Comparison of ENCODE assay signal across 9 mouse cellular contexts in the genomic region with DNA sequence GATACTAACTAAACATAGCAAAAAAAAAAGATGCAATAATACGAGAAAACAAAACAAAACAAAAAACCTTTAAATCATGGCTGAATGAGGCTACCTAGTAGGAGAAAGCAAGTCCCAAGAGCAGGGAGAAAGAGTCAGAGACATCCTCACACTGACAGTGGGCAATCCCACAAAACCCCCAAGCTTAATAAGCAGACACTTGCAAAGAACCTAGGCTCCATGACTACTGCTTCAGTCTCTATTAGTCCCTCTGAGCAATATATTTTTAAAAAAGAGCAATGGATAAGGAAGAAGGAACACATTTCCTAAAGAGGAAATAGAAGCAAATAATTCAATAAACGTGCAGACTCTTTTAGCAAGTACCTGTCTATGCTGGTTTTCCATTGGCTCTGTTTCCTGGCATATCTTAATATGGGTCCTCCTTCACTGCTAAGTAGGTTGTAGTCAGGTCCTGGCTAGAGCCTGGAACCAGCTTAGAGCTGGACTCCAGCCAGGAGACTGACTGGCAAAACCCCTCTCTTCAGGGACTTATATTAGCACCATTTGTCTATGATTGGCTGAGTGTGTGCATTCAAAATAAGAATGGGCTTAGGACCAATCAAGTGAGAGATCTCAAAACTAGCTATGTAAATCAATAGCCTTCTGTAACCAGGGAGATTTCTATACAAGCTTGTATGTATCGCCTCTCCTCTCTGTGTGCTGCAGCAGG.
DNase-seq lines count a peak whose midpoint lies in the region; ATAC-seq and TF ChIP-seq lines count a peak whose summit lies in the region.
"Had no signal": no experiment of that assay in that cellular context is flagged by ENCODE, and none has a peak within 500 bp of the region (broad histone marks: within the 10 kb centered on the region; RNA-seq: fewer than 3 reads in every experiment).

No protein-coding gene starts in this region.

- no peaks in the 10 kb centered on the region for H3K4me1 ChIP-seq in midbrain, embryonic 14.5 days (ENCODE audit: control insufficient read depth, insufficient read depth, low read length)

- H3K36me3 ChIP-seq in midbrain, embryonic 14.5 days (ENCODE audit: control insufficient read depth, insufficient read depth, low read length), result no peaks in the 10 kb centered on the region

- H3K4me2 ChIP-seq in midbrain, embryonic 14.5 days (ENCODE audit: low read length), result 0 out of 2 replicates have a peak overlapping the region, but pooled peaks have one; percentile 3

- H3K9me3 ChIP-seq in midbrain, embryonic 14.5 days (ENCODE audit: control insufficient read depth, low read length), result 0 out of 2 replicates have a peak, but pooled peaks cover 4% of the 10 kb centered on the region

- peak; percentile 92 for ATAC-seq in midbrain, embryonic 14.5 days (ENCODE audit: low FRiP score, low TSS enrichment)
- ATAC-seq: intestine, postnatal 0 days had no signal

- peak; percentile 93 for DNase-seq in brain, embryonic 14.5 days (ENCODE audit: low read depth)
- peak; percentile 7 to 41 for DNase-seq in cerebellum, postnatal 25 days
- peak; percentile 5 to 30 for DNase-seq in layer of hippocampus, adult 18-20 months (ENCODE audit: low spot score in 2 of 2)
- DNase-seq in midbrain, embryonic 14.5 days, result peak; percentile 79
- no peak for DNase-seq in ovary, postnatal 36 days (ENCODE audit: low spot score)
- no peak for DNase-seq in adrenal gland, adult 18-20 months (ENCODE audit: low spot score in 2 of 2)
- DNase-seq in natural killer cell, adult 2 months (ENCODE audit: low spot score in 2 of 2), result no peak
- DNase-seq: thymus, adult 18-20 months had no signal

- no peak for TF ChIP-seq CTCF in brain, embryonic 14.5 days (IDR thresholded peaks at IDR 0.05; ENCODE audit: borderline replicate concordance, extremely low read depth, insufficient read depth, insufficient read length)

- H3K4me3 ChIP-seq in midbrain, embryonic 14.5 days (replicated peaks; ENCODE audit: low read depth, low read length), result no peak overlapping the region

- WGBS in midbrain, embryonic 14.5 days, result 53% methylated on average over 3 of the region's 3 CpGs

- H3K27me3 ChIP-seq in midbrain, embryonic 14.5 days (ENCODE audit: control insufficient read depth, insufficient read depth, low read length), result no peaks in the 10 kb centered on the region

- H3K27ac ChIP-seq in midbrain, embryonic 14.5 days (replicated peaks; ENCODE audit: low read depth, low read length), result peak overlapping the region; percentile 47

- no peak for TF ChIP-seq POLR2A in brain, embryonic 14.5 days (IDR thresholded peaks at IDR 0.05; ENCODE audit: borderline replicate concordance, extremely low read depth, insufficient read depth, insufficient read length, poor library complexity, severe bottlenecking)

- H3K9ac ChIP-seq in midbrain, embryonic 14.5 days (replicated peaks; ENCODE audit: low read length), result no peak overlapping the region

Comparison
In these comparisons a context has a peak if more than half of its experiments do, and no peak if none do; other contexts are left out.
1. DNase-seq: peak in brain, embryonic 14.5 days (single experiment), cerebellum, postnatal 25 days (2 of 2), layer of hippocampus, adult 18-20 months (2 of 2) and midbrain, embryonic 14.5 days (single experiment); none in ovary, postnatal 36 days (single experiment), adrenal gland, adult 18-20 months (0 of 2) and natural killer cell, adult 2 months (0 of 2).